Mouse (Mus musculus) megakaryocyte, embryonic 14.5 days (primary cell): Measurements from ENCODE around the gene Grin2a.

Experiments
- FLI1 ChIP-seq: IDR thresholded peaks from 2 replicates; pipeline ENCODE4 v1.6.1; 2012; ENCODE audit warnings: low read length, inconsistent platforms, mixed read lengths
- GATA1 ChIP-seq: IDR thresholded peaks from 3 replicates; pipeline ENCODE4 v1.6.1; 2012; ENCODE audit warnings: mixed read lengths, low read length, inconsistent platforms, borderline replicate concordance

DNA sequence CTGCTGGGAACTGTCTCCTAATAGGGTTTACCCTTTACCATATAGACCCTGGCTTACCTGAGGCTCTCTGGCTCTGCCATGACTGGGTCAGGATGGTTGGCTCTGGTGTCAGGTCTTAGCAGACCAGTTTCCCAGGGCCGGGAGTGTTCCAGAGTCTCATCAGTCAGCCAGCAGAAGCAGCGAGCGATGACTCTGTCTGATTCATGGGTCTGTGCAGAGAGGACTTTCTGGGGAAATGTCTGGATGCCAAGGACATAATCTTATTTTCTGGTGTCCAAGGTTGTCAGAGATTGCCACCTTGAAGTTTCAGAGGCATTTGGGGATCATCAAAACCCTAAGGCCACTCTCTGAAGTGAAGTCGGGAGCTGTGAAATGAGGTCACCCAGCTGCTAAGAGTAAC lies 8.7 kb upstream of the Grin2a start:
- TF ChIP-seq GATA1 (no peak), FLI1 (no peak)
